Mouse (Mus musculus) limb, embryonic 15.5 days (tissue): ENCODE measurements around the gene Gpr142. TPM values are rescaled to one million over a fixed set of nuclear protein-coding genes. Genes with fewer than 3 reads are reported as not detected.

Experiments used
- ATAC-seq: fragments of 200-750 bp; cut with Nextera tagmentation; 2 replicates; pipeline ENCODE4 v1.8.0; 2017; ENCODE audit warnings: low read depth, moderate TSS enrichment; ENCODE audit not compliant: insufficient number of reproducible peaks, low FRiP score, low TSS enrichment
- H3K27ac ChIP-seq: fragments of 300-500 bp; sonication (generic); 2 replicates; pipeline ENCODE4 v1.5.1; 2015; ENCODE audit warnings: moderate library complexity, mild to moderate bottlenecking, inconsistent platforms
- H3K27me3 ChIP-seq: fragments of 300-500 bp; sonication (generic); 2 replicates; pipeline ENCODE4 v1.6.1; 2015; ENCODE audit warnings: inconsistent platforms
- H3K36me3 ChIP-seq: fragments of 300-500 bp; sonication (generic); 2 replicates; pipeline ENCODE4 v1.6.1; 2015; ENCODE audit warnings: inconsistent platforms
- H3K4me1 ChIP-seq: fragments of 300-500 bp; sonication (generic); 2 replicates; pipeline ENCODE4 v1.6.1; 2015; ENCODE audit warnings: inconsistent platforms
- H3K4me2 ChIP-seq: fragments of 300-500 bp; sonication (generic); 2 replicates; pipeline ENCODE4 v1.6.1; 2015; ENCODE audit warnings: mild to moderate bottlenecking, inconsistent platforms
- H3K4me3 ChIP-seq: fragments of 300-500 bp; sonication (generic); 2 replicates; pipeline ENCODE4 v1.5.1; 2015; ENCODE audit warnings: mild to moderate bottlenecking, inconsistent platforms
- H3K9ac ChIP-seq: fragments of 300-500 bp; sonication (generic); 2 replicates; pipeline ENCODE4 v1.6.1; 2015; ENCODE audit warnings: inconsistent platforms
- H3K9me3 ChIP-seq: fragments of 300-500 bp; sonication (generic); 2 replicates; pipeline ENCODE4 v1.6.1; 2016; ENCODE audit warnings: inconsistent platforms
- WGBS: fragments of 180-500 bp; shearing (Covaris S2); methylation state at CpG from one replicate; pipeline ENCODE4 v1.1.7; 2015; 5-methylcytosine and 5-hydroxymethylcytosine counted together
- polyA plus RNA-seq: library from polyadenylated mRNA; unstranded; fragments of >200 nt; fragmentation: Nextera tagmentation; extraction: Ambion mirVana; gene quantifications from 2 replicates; pipeline ENCODE4 v1.2.1, GENCODE M21; 2015

The Gpr142 gene
- polyA plus RNA-seq, 1 experiment from 2014 or later, result not detected

GRCm38 (mm10) chr11:114850066-114850451 lies 51.3 kb downstream of the Gpr142 start:
- ATAC-seq, result no peak
- 23% methylated on average over 5 of the region's 5 CpGs for WGBS
- peaks cover 33% of the 10 kb centered on the region for H3K4me1 ChIP-seq
- peak overlapping the region; percentile 95 for H3K4me2 ChIP-seq
- peak overlapping the region; percentile 78 for H3K4me3 ChIP-seq
- no peaks in the 10 kb centered on the region for H3K27me3 ChIP-seq
- no peak overlapping the region for H3K9ac ChIP-seq
- H3K36me3 ChIP-seq, result no peaks in the 10 kb centered on the region
- no peaks in the 10 kb centered on the region for H3K9me3 ChIP-seq
- H3K27ac ChIP-seq, result no peak overlapping the region

GRCm38 (mm10) chr11:114850452-114851268 lies 51.9 kb downstream of the Gpr142 start, which contains the start of gene Gprc5c:
Gene Gprc5c, plus strand, starts transcription at chr11:114851152.
- under 1% methylated on average over 33 of the region's 43 CpGs for WGBS
- Histone ChIP-seq H3K4me1 (peaks cover 33% of the 10 kb centered on the region), H3K9ac (peak within 1 kb of the TSS; percentile 72), H3K27ac (peak within 1 kb of the TSS; percentile 96), H3K27me3 (no peaks in the 10 kb centered on the region), H3K4me3 (peak within 1 kb of the TSS; percentile 78), H3K9me3 (no peaks in the 10 kb centered on the region), H3K4me2 (peak within 1 kb of the TSS; percentile 95), H3K36me3 (no peaks in the 10 kb centered on the region)
- 0 out of 2 replicates have a peak, but pooled peaks have one; percentile 45 for ATAC-seq

DNA sequence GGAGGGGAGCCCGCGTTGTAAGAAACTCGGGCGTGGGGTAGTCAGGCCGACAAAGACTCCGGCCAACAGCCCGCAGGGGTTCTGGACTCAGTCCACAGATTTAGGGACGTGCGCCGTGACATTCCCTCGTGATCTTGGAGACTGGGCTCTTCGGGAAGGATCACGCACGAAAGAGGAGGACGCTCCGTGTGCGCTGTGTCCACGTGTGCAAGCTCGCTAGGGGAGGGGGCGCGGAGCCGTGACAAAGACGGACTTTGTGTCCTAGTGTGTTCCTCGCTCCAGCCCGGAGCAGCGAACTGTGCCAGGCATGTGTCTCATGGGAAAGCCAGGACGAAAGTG lies 52.5 kb downstream of the Gpr142 start:
- WGBS, result 0% methylated on average over 27 of the region's 27 CpGs
- Histone ChIP-seq H3K4me1 (peaks cover 33% of the 10 kb centered on the region), H3K36me3 (no peaks in the 10 kb centered on the region), H3K9me3 (no peaks in the 10 kb centered on the region), H3K27ac (peak overlapping the region; percentile 96), H3K4me3 (peak overlapping the region; percentile 78), H3K27me3 (no peaks in the 10 kb centered on the region), H3K9ac (peak overlapping the region; percentile 72), H3K4me2 (peak overlapping the region; percentile 95)
- ATAC-seq, result peak; percentile 30; the same call in 1 of the 2 replicates

DNA sequence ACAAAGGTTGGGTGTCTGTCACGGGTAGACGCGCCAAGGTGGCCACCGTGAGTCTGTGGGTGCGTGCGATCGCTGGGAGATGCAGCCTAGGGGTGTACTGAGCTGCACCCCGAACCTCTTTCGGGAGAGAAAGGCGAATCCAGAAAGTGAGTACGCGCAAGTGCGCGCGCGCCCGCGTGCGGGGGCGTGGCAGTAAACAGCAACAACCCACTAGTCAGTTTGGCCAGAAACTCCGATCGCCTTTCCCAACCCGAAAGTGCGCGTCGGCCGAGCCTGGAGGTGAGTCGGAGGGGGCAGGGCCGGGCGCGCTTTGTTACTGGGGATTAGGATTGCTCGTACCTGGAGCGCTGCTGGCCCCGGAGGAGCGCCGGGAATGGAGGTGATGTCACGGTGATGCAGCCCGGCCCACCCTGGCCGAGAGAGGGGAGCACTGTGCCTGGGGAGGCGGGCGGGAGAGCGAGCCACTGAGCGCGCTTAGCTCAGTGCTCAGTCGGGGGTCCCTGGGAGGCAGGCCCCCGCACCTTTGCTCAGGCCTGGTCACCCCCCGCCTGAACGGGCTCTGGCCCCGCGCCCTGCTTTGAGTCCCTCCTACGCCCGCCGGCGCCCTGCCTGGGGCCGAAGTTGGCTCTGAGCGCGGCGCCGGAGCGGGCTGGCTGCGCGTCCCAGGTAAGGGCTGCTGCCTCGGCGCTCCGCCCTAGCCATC lies 53.0 kb downstream of the Gpr142 start:
- ATAC-seq, result peak; percentile 65
- peak overlapping the region; percentile 95 for H3K4me2 ChIP-seq
- no peaks in the 10 kb centered on the region for H3K36me3 ChIP-seq
- no peaks in the 10 kb centered on the region for H3K9me3 ChIP-seq
- H3K27ac ChIP-seq, result peak overlapping the region; percentile 96
- peak overlapping the region; percentile 78 for H3K4me3 ChIP-seq
- peaks cover 33% of the 10 kb centered on the region for H3K4me1 ChIP-seq
- H3K9ac ChIP-seq, result peak overlapping the region; percentile 72
- under 1% methylated on average over 65 of the region's 65 CpGs for WGBS
- no peaks in the 10 kb centered on the region for H3K27me3 ChIP-seq

GRCm38 (mm10) chr11:114852311-114853173 lies 53.8 kb downstream of the Gpr142 start:
- peaks cover 28% of the 10 kb centered on the region for H3K4me1 ChIP-seq
- peak overlapping the region; percentile 95 for H3K4me2 ChIP-seq
- peak overlapping the region; percentile 78 for H3K4me3 ChIP-seq
- no peaks in the 10 kb centered on the region for H3K36me3 ChIP-seq
- no peaks in the 10 kb centered on the region for H3K27me3 ChIP-seq
- ATAC-seq, result no peak
- WGBS, result under 1% methylated on average over 40 of the region's 40 CpGs
- no peaks in the 10 kb centered on the region for H3K9me3 ChIP-seq
- peak overlapping the region; percentile 72 for H3K9ac ChIP-seq
- peak overlapping the region; percentile 96 for H3K27ac ChIP-seq

- Histone ChIP-seq H3K27me3 (no peaks in the 10 kb centered on the region), H3K9ac (peak overlapping the region; percentile 72), H3K36me3 (no peaks in the 10 kb centered on the region), H3K4me3 (peak overlapping the region; percentile 78), H3K27ac (peak overlapping the region; percentile 96), H3K4me2 (peak overlapping the region; percentile 95), H3K4me1 (peaks cover 28% of the 10 kb centered on the region), H3K9me3 (no peaks in the 10 kb centered on the region)
- 16% methylated on average over 7 of the region's 7 CpGs for WGBS
- ATAC-seq, result no peak
These were observed 54.6 kb downstream of the Gpr142 start for GRCm38 (mm10) chr11:114853174-114853838.

- Histone ChIP-seq H3K4me2 (no peak overlapping the region), H3K9me3 (no peaks in the 10 kb centered on the region), H3K4me1 (peaks cover 27% of the 10 kb centered on the region), H3K27ac (no peak overlapping the region), H3K36me3 (0 out of 2 replicates have a peak, but pooled peaks cover 6% of the 10 kb centered on the region), H3K4me3 (no peak overlapping the region), H3K9ac (no peak overlapping the region), H3K27me3 (no peaks in the 10 kb centered on the region)
- ATAC-seq, result no peak
- 69% methylated on average over 6 of the region's 6 CpGs for WGBS
These were observed 55.9 kb downstream of the Gpr142 start for GRCm38 (mm10) chr11:114854581-114854980.

DNA sequence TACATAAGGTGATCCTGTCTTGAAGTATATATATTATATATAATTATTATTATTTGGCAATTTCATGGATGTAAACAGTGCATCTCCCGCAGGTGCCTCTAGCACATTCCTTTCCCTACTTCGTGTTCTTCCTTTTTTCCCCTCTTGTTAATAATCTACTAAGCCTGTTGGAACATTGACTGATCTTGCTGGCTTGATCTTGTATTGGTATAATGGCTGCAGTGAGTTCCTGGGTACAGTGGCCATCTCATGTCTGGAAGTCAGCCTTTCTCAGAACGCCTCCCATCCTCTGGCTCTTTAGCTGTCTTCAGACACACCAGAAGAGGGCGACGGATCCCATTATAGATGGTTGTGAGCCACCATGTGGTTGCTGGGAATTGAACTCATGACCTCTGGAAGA lies 57.4 kb downstream of the Gpr142 start:
- WGBS, result 90% methylated on average over 5 of the region's 5 CpGs
- H3K9ac ChIP-seq, result no peak overlapping the region
- no peak for ATAC-seq

More for the DNA sequence above, 57.4 kb downstream of the Gpr142 start:
- Histone ChIP-seq H3K27ac (no peak overlapping the region), H3K9me3 (no peaks in the 10 kb centered on the region), H3K4me3 (no peak overlapping the region), H3K4me2 (no peak overlapping the region), H3K27me3 (no peaks in the 10 kb centered on the region), H3K36me3 (0 out of 2 replicates have a peak, but pooled peaks cover 6% of the 10 kb centered on the region), H3K4me1 (peaks cover 12% of the 10 kb centered on the region)

Other genes with a start within 250 kb of the Gpr142 start
- 866 and 1,120 TPM in 2 replicates for gene Rpl38, start 130.4 kb upstream of the Gpr142 start, polyA plus RNA-seq
- gene Ttyh2, start 123.5 kb upstream of the Gpr142 start, polyA plus RNA-seq, result 22.4 and 29.7 TPM in 2 replicates
- gene Dnaic2, start 71.5 kb upstream of the Gpr142 start, polyA plus RNA-seq, result 1.1 and 1.3 TPM in 2 replicates
- 0.15 and 0.17 TPM in 2 replicates for gene Kif19a, start 33.5 kb upstream of the Gpr142 start, polyA plus RNA-seq
- gene Btbd17, start 3.0 kb upstream of the Gpr142 start, polyA plus RNA-seq, result 0.86 and 1.7 TPM in 2 replicates
- 38.6 and 41.0 TPM in 2 replicates for gene Gprc5c, start 52.2 kb downstream of the Gpr142 start, polyA plus RNA-seq
- 1.8 and 2.9 TPM in 2 replicates for gene Cd300a, start 91.1 kb downstream of the Gpr142 start, polyA plus RNA-seq
- 0.46 and 1.2 TPM in 2 replicates for gene Cd300lb, start 135.5 kb downstream of the Gpr142 start, polyA plus RNA-seq
- not detected in 2 replicates for gene Cd300c, start 170.2 kb downstream of the Gpr142 start, polyA plus RNA-seq
- 0.15 and 0.38 TPM in 2 replicates for gene Cd300ld, start 191.0 kb downstream of the Gpr142 start, polyA plus RNA-seq
- gene Cd300c2, start 203.0 kb downstream of the Gpr142 start, polyA plus RNA-seq, result 2.8 and 3.0 TPM in 2 replicates
- not detected in 2 replicates for gene Cd300ld2, start 217.3 kb downstream of the Gpr142 start, polyA plus RNA-seq
- gene Cd300ld4, start 228.1 kb downstream of the Gpr142 start, polyA plus RNA-seq, result not detected in 2 replicates
- not detected in 2 replicates for gene Cd300ld5, start 238.8 kb downstream of the Gpr142 start, polyA plus RNA-seq
- gene Cd300ld3, start 249.5 kb downstream of the Gpr142 start, polyA plus RNA-seq, result not detected in 2 replicates